Mouse (Mus musculus): Measurements from ENCODE around the gene Crybb3. TPM values are rescaled to one million over a fixed set of nuclear protein-coding genes. Genes with fewer than 3 reads are reported as not detected.
A peak's percentile ranks its signal among the peaks of the same experiment; 100 is the strongest.

The Crybb3 gene
- polyA plus RNA-seq, 1 experiment from 2014 or later, result not detected

DNA sequence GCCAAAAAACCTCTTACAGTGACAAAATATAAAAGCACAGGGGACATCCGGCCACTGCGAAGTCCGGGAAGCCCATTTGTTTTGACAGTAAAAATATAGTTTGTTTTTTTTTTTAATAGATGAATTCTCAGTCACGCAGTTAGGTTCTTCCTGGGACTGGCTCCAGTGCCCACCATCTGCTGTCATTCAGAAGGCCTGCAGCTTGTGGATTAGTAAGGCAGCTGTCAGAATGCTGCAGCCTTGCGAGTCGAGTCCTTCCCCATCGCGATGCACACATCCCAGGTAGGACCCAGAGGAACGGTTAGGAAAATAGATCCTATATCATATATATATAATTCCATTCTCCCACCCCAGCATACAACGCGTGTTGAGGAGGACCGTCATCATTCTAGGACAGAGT lies 5.1 kb upstream of the Crybb3 start:
- 74% methylated on average over 12 of the region's 12 CpGs for WGBS (ENCODE audit: insufficient replicate concordance)
- no peak for DNase-seq
- Histone ChIP-seq H3K36me3 (no peaks in the 10 kb centered on the region), H3K9ac (no peak overlapping the region), H3K4me1 (replicated peaks) (no peaks in the 10 kb centered on the region), H3K27ac (no peak overlapping the region), H3K4me3 (replicated peaks) (no peak overlapping the region), H3K9me3 (replicated peaks) (no peaks in the 10 kb centered on the region), H3K27me3 (no peaks in the 10 kb centered on the region), H3K4me2 (no peak overlapping the region)
- ATAC-seq (ENCODE audit: low read depth), result no peak

DNA sequence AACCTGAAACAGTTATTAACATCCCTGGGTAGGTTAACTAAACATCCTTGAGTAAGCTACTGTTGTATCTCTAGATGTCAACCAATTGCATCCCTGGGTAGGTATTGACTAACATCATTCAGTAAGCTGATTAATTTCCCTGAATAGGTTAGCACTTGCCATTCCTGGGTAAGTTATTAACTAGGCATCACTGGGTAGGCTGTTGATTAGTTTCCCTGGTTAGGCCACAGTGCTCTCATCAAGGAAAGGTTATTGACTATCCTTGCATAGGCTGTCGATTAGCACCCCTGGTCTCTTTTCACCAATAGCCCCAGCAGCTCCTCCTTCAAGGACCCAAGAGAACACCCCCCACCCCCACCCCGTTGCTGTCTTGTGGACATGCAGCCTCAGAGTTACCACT lies 4.5 kb upstream of the Crybb3 start:
- no peaks in the 10 kb centered on the region for H3K9me3 ChIP-seq (replicated peaks)
- WGBS (ENCODE audit: insufficient replicate concordance), result 49% methylated on average over 2 of the region's 2 CpGs
- no peak overlapping the region for H3K9ac ChIP-seq
- no peak for ATAC-seq (ENCODE audit: low read depth)
- H3K4me2 ChIP-seq, result no peak overlapping the region
- H3K36me3 ChIP-seq, result no peaks in the 10 kb centered on the region
- no peaks in the 10 kb centered on the region for H3K27me3 ChIP-seq
- DNase-seq, result no peak
- H3K4me1 ChIP-seq (replicated peaks), result no peaks in the 10 kb centered on the region
- H3K4me3 ChIP-seq (replicated peaks), result no peak overlapping the region
- H3K27ac ChIP-seq, result no peak overlapping the region

GRCm38 (mm10) chr5:113084309-113084708 lies 2.9 kb upstream of the Crybb3 start:
- 59% methylated on average over 2 of the region's 2 CpGs for WGBS (ENCODE audit: insufficient replicate concordance)
- DNase-seq (no peak), ATAC-seq (ENCODE audit: low read depth) (peak; percentile 29)
- Histone ChIP-seq H3K4me3 (replicated peaks) (no peak overlapping the region), H3K27ac (no peak overlapping the region), H3K27me3 (no peaks in the 10 kb centered on the region), H3K4me1 (replicated peaks) (0 out of 2 replicates have a peak, but pooled peaks cover 3% of the 10 kb centered on the region), H3K9me3 (replicated peaks) (no peaks in the 10 kb centered on the region), H3K36me3 (no peaks in the 10 kb centered on the region), H3K4me2 (no peak overlapping the region), H3K9ac (no peak overlapping the region)

- 53% methylated on average over 19 of the region's 19 CpGs for WGBS (ENCODE audit: insufficient replicate concordance)
- H3K27me3 ChIP-seq, result no peaks in the 10 kb centered on the region
- no peak overlapping the region for H3K4me3 ChIP-seq (replicated peaks)
- 0 out of 2 replicates have a peak, but pooled peaks cover 3% of the 10 kb centered on the region for H3K4me1 ChIP-seq (replicated peaks)
- no peaks in the 10 kb centered on the region for H3K36me3 ChIP-seq
- DNase-seq, result no peak
- H3K27ac ChIP-seq, result no peak overlapping the region
- no peaks in the 10 kb centered on the region for H3K9me3 ChIP-seq (replicated peaks)
- no peak overlapping the region for H3K4me2 ChIP-seq
- ATAC-seq (ENCODE audit: low read depth), result no peak
- no peak overlapping the region for H3K9ac ChIP-seq
Measured at GRCm38 (mm10) chr5:113082356-113083168, 1.2 kb upstream of the Crybb3 start.

DNA sequence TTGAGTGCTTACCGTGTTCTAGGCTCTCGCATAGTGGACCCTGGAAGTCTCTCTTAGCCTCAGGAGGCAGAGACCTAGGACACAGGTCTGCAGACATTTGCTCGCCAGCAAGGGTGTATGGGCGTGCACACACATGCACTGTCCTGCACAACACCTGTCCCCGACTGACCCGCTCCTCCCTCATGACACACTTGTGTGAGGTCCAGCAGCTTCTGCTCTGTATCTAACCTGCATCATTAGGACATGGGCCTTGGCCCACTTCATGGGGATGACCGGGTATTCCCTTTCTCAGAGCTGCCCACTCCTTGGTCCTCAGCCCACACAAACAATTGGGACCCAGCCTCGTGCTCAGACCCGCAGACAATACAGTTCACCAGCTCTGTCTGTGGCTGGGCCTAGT lies 364 bp downstream of the Crybb3 start:
- no peaks in the 10 kb centered on the region for H3K36me3 ChIP-seq
- no peaks in the 10 kb centered on the region for H3K27me3 ChIP-seq
- H3K4me1 ChIP-seq (replicated peaks), result 0 out of 2 replicates have a peak, but pooled peaks cover 3% of the 10 kb centered on the region
- H3K27ac ChIP-seq, result no peak overlapping the region
- WGBS (ENCODE audit: insufficient replicate concordance), result 73% methylated on average over 9 of the region's 9 CpGs
- no peak overlapping the region for H3K4me2 ChIP-seq
- H3K9ac ChIP-seq, result no peak overlapping the region
- DNase-seq (no peak), ATAC-seq (ENCODE audit: low read depth) (no peak)
- no peak overlapping the region for H3K4me3 ChIP-seq (replicated peaks)
- H3K9me3 ChIP-seq (replicated peaks), result no peaks in the 10 kb centered on the region

DNA sequence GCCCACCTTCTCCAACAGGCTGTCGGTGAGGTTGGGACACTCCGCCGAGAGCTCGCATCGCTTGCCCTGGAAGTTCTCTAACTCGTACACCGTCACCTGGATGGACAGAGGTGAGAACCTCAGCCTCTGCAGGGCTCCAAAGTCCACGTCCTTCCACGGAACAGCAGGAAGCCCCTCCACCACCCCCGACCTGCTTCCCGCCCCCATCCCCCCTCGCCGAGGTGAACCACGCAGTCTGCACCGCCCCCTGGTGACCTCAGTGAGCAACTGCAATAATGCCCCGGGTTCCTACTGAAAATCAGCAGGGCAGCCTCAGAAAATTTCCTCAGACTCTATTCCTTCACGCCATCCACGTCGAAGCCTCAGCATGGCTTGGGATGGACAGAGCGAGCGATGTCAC lies 1.6 kb downstream of the Crybb3 start:
- no peak for ATAC-seq (ENCODE audit: low read depth)

DNA sequence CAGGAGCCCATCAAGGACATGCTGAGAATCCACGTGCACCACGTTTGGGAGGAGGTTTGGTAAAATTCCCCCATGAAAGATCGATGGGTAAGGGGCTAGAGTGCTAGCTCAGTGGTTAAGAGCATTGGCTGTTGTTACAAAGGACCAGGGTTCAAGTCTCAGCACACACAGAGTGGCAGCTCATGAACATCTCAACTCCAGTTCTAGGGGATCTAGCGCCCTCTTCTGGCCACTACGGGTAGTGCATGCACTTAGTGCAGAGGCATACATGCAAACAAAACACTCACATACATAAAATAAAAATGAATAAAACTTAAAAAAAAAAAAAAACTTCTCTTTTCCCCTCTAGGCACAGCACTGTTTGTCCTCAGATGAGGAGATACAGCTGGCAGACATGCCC lies 2.7 kb downstream of the Crybb3 start:
- DNase-seq, result no peak
- H3K4me1 ChIP-seq (replicated peaks), result 0 out of 2 replicates have a peak, but pooled peaks cover 3% of the 10 kb centered on the region

More for the DNA sequence above, 1.6 kb downstream of the Crybb3 start:
- 0 out of 2 replicates have a peak, but pooled peaks cover 3% of the 10 kb centered on the region for H3K4me1 ChIP-seq (replicated peaks)
- H3K36me3 ChIP-seq, result no peaks in the 10 kb centered on the region
- H3K4me3 ChIP-seq (replicated peaks), result no peak overlapping the region
- DNase-seq, result no peak
- 21% methylated on average over 21 of the region's 21 CpGs for WGBS (ENCODE audit: insufficient replicate concordance)
- H3K27me3 ChIP-seq, result no peaks in the 10 kb centered on the region
- H3K9ac ChIP-seq, result no peak overlapping the region
- H3K9me3 ChIP-seq (replicated peaks), result no peaks in the 10 kb centered on the region
- H3K4me2 ChIP-seq, result no peak overlapping the region
- H3K27ac ChIP-seq, result no peak overlapping the region

DNA sequence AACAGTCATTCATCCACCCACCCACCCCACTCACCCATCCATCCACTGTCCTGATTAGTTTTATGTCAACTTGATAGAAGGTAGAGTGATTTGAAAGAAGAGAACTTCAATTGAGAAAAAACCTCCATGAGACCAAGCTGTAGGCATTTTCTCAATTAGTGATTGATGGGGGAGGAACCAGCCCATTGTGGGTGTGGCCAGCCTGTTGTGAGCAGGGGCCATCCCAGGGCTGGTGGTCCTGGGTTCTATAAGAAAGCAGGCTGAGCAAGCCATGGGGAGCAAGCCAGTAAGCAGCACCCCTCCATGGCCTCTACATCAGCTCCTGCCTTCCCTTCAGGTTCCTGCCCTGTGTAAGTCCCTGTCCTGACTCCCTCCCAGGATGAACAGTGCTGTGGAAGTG lies 11.4 kb downstream of the Crybb3 start, which contains the start of gene Crybb2:
Gene Crybb2 (minus strand): TSS at position 101 of the 400 bp plus-strand sequence.
- Histone ChIP-seq H3K4me3 (replicated peaks) (no peak within 1 kb of the TSS), H3K9me3 (replicated peaks) (no peaks in the 10 kb centered on the region), H3K9ac (no peak within 1 kb of the TSS), H3K27me3 (no peaks in the 10 kb centered on the region), H3K27ac (no peak within 1 kb of the TSS), H3K4me2 (no peak within 1 kb of the TSS), H3K36me3 (no peaks in the 10 kb centered on the region), H3K4me1 (replicated peaks) (no peaks in the 10 kb centered on the region)
- no peak for DNase-seq
- no peak for ATAC-seq (ENCODE audit: low read depth)

More for the DNA sequence above, 2.7 kb downstream of the Crybb3 start:
- Histone ChIP-seq H3K27me3 (no peaks in the 10 kb centered on the region), H3K4me2 (no peak overlapping the region), H3K36me3 (no peaks in the 10 kb centered on the region), H3K9me3 (replicated peaks) (no peaks in the 10 kb centered on the region), H3K4me3 (replicated peaks) (no peak overlapping the region), H3K27ac (no peak overlapping the region), H3K9ac (no peak overlapping the region)
- ATAC-seq (ENCODE audit: low read depth), result no peak
- 57% methylated on average over 5 of the region's 5 CpGs for WGBS (ENCODE audit: insufficient replicate concordance)

- ATAC-seq (ENCODE audit: low read depth) (no peak), DNase-seq (peak; percentile 13)
- Histone ChIP-seq H3K4me2 (no peak overlapping the region), H3K9ac (no peak overlapping the region), H3K27me3 (no peaks in the 10 kb centered on the region; the same call in 1 of the 2 replicates), H3K36me3 (no peaks in the 10 kb centered on the region), H3K4me3 (replicated peaks) (no peak overlapping the region), H3K9me3 (replicated peaks) (no peaks in the 10 kb centered on the region), H3K4me1 (replicated peaks) (no peaks in the 10 kb centered on the region), H3K27ac (no peak overlapping the region)
- WGBS (ENCODE audit: insufficient replicate concordance), result 5% methylated on average over 16 of the region's 16 CpGs
Measured at GRCm38 (mm10) chr5:113054308-113054707, 27.1 kb downstream of the Crybb3 start.

- no peak overlapping the region for H3K4me2 ChIP-seq
- no peak overlapping the region for H3K9ac ChIP-seq
- no peaks in the 10 kb centered on the region for H3K4me1 ChIP-seq (replicated peaks)
- DNase-seq, result no peak
- H3K9me3 ChIP-seq (replicated peaks), result no peaks in the 10 kb centered on the region
- no peaks in the 10 kb centered on the region; the same call in 1 of the 2 replicates for H3K27me3 ChIP-seq
- no peak for ATAC-seq (ENCODE audit: low read depth)
- H3K4me3 ChIP-seq (replicated peaks), result no peak overlapping the region
- H3K36me3 ChIP-seq, result no peaks in the 10 kb centered on the region
- 53% methylated on average over 7 of the region's 7 CpGs for WGBS (ENCODE audit: insufficient replicate concordance)
- no peak overlapping the region for H3K27ac ChIP-seq
Measured at GRCm38 (mm10) chr5:113050581-113051185, 30.7 kb downstream of the Crybb3 start.

- Histone ChIP-seq H3K4me3 (replicated peaks) (no peak overlapping the region), H3K27me3 (no peaks in the 10 kb centered on the region; the same call in 1 of the 2 replicates), H3K9me3 (replicated peaks) (no peaks in the 10 kb centered on the region), H3K4me1 (replicated peaks) (no peaks in the 10 kb centered on the region), H3K27ac (no peak overlapping the region), H3K4me2 (no peak overlapping the region), H3K9ac (no peak overlapping the region), H3K36me3 (no peaks in the 10 kb centered on the region)
- no peak for DNase-seq
- ATAC-seq (ENCODE audit: low read depth), result no peak
Measured at GRCm38 (mm10) chr5:113049876-113050275, 31.5 kb downstream of the Crybb3 start.

Measured in liver, embryonic 13.5 days (tissue).